Comparison of ENCODE assay signal across 13 mouse cellular contexts in genomic region chr5:142394602-142395252, GRCm38 (mm10). TPM values are rescaled to one million over a fixed set of nuclear protein-coding genes. Genes with fewer than 3 reads are reported as not detected.
DNase-seq lines count a peak whose midpoint lies in the region; ATAC-seq and TF ChIP-seq lines count a peak whose summit lies in the region.
"Had no signal": no experiment of that assay in that cellular context is flagged by ENCODE, and none has a peak within 500 bp of the region (broad histone marks: within the 10 kb centered on the region; RNA-seq: fewer than 3 reads in every experiment).

No protein-coding gene starts in this region.

- DNase-seq in CD4-positive, CD25-positive, alpha-beta regulatory T cell, adult 2 months (ENCODE audit: low read depth, low spot score): peak; percentile 42
- no peak for DNase-seq in left cerebral cortex, adult 2 months (ENCODE audit: extremely low spot score in 1 of 2, low spot score in 2 of 2)
- DNase-seq in left cerebral cortex, postnatal 25 days (ENCODE audit: low spot score in 2 of 2): no peak
- DNase-seq in 3T3-L1 (ENCODE audit: low read depth, low spot score): peak; percentile 61
- peak; percentile 21 for DNase-seq in c-Kit-positive CD71-positive TER-119-positive erythroid progenitor cells, embryonic 14.5 days (ENCODE audit: low spot score)
- DNase-seq in testis, postnatal 10 days (ENCODE audit: low spot score): no peak
- DNase-seq in adrenal gland, postnatal 10 days: no peak
- DNase-seq: gastrocnemius, postnatal 25 days; heart, postnatal 14 days; kidney, postnatal 25 days had no signal

- H3K27ac ChIP-seq in left cerebral cortex, adult 2 months: no peak overlapping the region
- H3K27ac ChIP-seq: embryonic facial prominence, embryonic 13.5 days; limb, embryonic 10.5 days had no signal

- intact Hi-C loops in left cerebral cortex, adult 2 months (cut with DNase I): loop anchor here (5.0 kb wide), 1 partner anchor 412 kb away; no protein-coding TSS in a partner anchor
- intact Hi-C loops in left cerebral cortex, postnatal 25 days (cut with DNase I): no loop called here

- no peak overlapping the region for H3K4me3 ChIP-seq in left cerebral cortex, adult 2 months
- H3K4me3 ChIP-seq: embryonic facial prominence, embryonic 13.5 days; limb, embryonic 10.5 days had no signal

- peak; percentile 13 for TF ChIP-seq CTCF in left cerebral cortex, adult 2 months (IDR thresholded peaks at IDR 0.05)

- ATAC-seq in CD4-positive, CD25-positive, alpha-beta regulatory T cell, adult 4 months: no peak

RNA-seq across cellular contexts. Expression of gene Foxk1, which starts 6.6 kb away (rescaled TPM):
- 10 to 100 TPM in 1 of 2 experiments, 1 to 10 TPM in 1; 8.2 to 13.2 TPM for polyA plus RNA-seq in CD4-positive, CD25-positive, alpha-beta regulatory T cell, adult 4 months (2017; shearing (Covaris generic))
- total RNA-seq in left cerebral cortex, adult 2 months (2021): 10 to 100 TPM; 40.4 to 46.1 TPM
- total RNA-seq in left cerebral cortex, postnatal 25 days (2021): 10 to 100 TPM; 38.7 to 40.5 TPM
- 10 to 100 TPM; 22.9 to 23.6 TPM for total RNA-seq in adrenal gland, postnatal 10 days (2021)

Comparison
In these comparisons a context has a peak if more than half of its experiments do, and no peak if none do; other contexts are left out.
1. DNase-seq: peak in CD4-positive, CD25-positive, alpha-beta regulatory T cell, adult 2 months (single experiment), 3T3-L1 (single experiment) and c-Kit-positive CD71-positive TER-119-positive erythroid progenitor cells, embryonic 14.5 days (single experiment); none in left cerebral cortex, adult 2 months (0 of 2), left cerebral cortex, postnatal 25 days (0 of 2), testis, postnatal 10 days (single experiment) and adrenal gland, postnatal 10 days (single experiment).